Mouse (Mus musculus) B cell, adult 2 months (primary cell): ENCODE results near the gene Gm10354.
"Not testable (repeated sequence)": the region's sequence is repeated elsewhere in the genome, so short reads cannot be mapped to it uniquely, and the experiment has no call there.

ENCODE experiments used
- DNase-seq, 2 experiments: peaks; one replicate each; pipeline ENCODE4 v3.0.0; 2022

Gm10354 gene

GRCm38 (mm10) chr5:14978835-14979234 is at the start of gene Gm10354:
Gm10354 (minus strand) TSS chr5:14978935.
- not testable (repeated sequence) for DNase-seq

- not testable (repeated sequence) for DNase-seq
Observed at GRCm38 (mm10) chr5:15024316-15024715, 45.6 kb upstream of the Gm10354 start.

GRCm38 (mm10) chr5:15020067-15020466 is 41.3 kb upstream of the Gm10354 start:
- not testable (repeated sequence) for DNase-seq

- DNase-seq = not testable (repeated sequence)
Observed at GRCm38 (mm10) chr5:15010639-15011582, 32.2 kb upstream of the Gm10354 start.

- not testable (repeated sequence) for DNase-seq
Observed at GRCm38 (mm10) chr5:15006907-15007306, 28.2 kb upstream of the Gm10354 start.

- DNase-seq = not testable (repeated sequence)
Observed at GRCm38 (mm10) chr5:15006288-15006687, 27.6 kb upstream of the Gm10354 start.

GRCm38 (mm10) chr5:15005584-15005983 is 26.8 kb upstream of the Gm10354 start:
- DNase-seq = not testable (repeated sequence)

GRCm38 (mm10) chr5:15004569-15005562 is 26.1 kb upstream of the Gm10354 start:
- DNase-seq = not testable (repeated sequence)

- not testable (repeated sequence) for DNase-seq
Observed at GRCm38 (mm10) chr5:14998077-14998476, 19.3 kb upstream of the Gm10354 start.

- DNase-seq = not testable (repeated sequence)
Observed at GRCm38 (mm10) chr5:14997556-14997955, 18.8 kb upstream of the Gm10354 start.

- not testable (repeated sequence) for DNase-seq
Observed at GRCm38 (mm10) chr5:14996670-14997249, 18.0 kb upstream of the Gm10354 start.

GRCm38 (mm10) chr5:14994124-14994523 is 15.4 kb upstream of the Gm10354 start:
- not testable (repeated sequence) for DNase-seq

GRCm38 (mm10) chr5:14990375-14991158 is 11.8 kb upstream of the Gm10354 start:
- not testable (repeated sequence) for DNase-seq

- DNase-seq = not testable (repeated sequence)
Observed at GRCm38 (mm10) chr5:14986649-14987387, 8.1 kb upstream of the Gm10354 start.

- DNase-seq = not testable (repeated sequence)
Observed at GRCm38 (mm10) chr5:14977368-14977767, 1.4 kb downstream of the Gm10354 start.

GRCm38 (mm10) chr5:14975294-14975693 is 3.4 kb downstream of the Gm10354 start:
- not testable (repeated sequence) for DNase-seq

GRCm38 (mm10) chr5:14972841-14973240 is 5.9 kb downstream of the Gm10354 start:
- DNase-seq = not testable (repeated sequence)

GRCm38 (mm10) chr5:14963821-14964220 is 14.9 kb downstream of the Gm10354 start:
- not testable (repeated sequence) for DNase-seq

GRCm38 (mm10) chr5:14961502-14961901 is 17.2 kb downstream of the Gm10354 start:
- DNase-seq = not testable (repeated sequence)

- not testable (repeated sequence) for DNase-seq
Observed at GRCm38 (mm10) chr5:14955928-14956706, 22.6 kb downstream of the Gm10354 start.
